Mouse (Mus musculus) E14TG2a.4 (cell line): ENCODE measurements at regions not wholly inside any gene's neighbourhood (a gene's known extent, or its start where the extent isn't known, plus 50 kb on each side); places are given as distances from the start of the nearest gene placed in this dataset.

Experiments used
- CTCF ChIP-seq: conservative IDR thresholded peaks from 2 replicates; pipeline ENCODE4 v1.5.1; 2014; ENCODE audit warnings: low read length
- NANOG ChIP-seq: IDR thresholded peaks from 2 replicates; pipeline ENCODE4 v1.6.1; 2014; ENCODE audit warnings: borderline replicate concordance, low read length, mixed read lengths

DNA sequence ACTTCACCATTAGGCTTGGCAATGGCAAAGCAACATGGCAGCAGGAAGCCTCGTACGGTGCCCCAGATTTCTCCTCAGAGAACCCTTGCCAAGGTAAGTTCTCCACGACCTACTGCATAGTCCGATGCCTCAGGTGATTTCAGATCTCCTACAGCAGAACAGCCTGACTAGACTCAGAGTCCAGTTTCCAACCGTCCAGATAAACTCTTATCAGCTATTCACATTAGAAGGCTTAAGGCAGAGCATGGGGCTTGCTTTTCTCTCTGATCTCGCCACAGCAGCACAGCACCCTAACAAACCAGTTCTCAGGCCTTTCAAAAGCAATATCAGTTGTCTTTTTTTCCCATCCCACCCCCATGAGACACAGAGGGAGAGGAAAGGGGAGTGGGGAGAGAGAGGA is 174.9 kb upstream of the Nfe2l3 start:
- TF ChIP-seq CTCF (no peak), NANOG (no peak)
